Mouse (Mus musculus) cerebellum, adult 18-20 months (tissue): ENCODE measurements around the gene Fam216b.
A peak's percentile ranks its signal among the peaks of the same experiment; 100 is the strongest.

Experiments
- DNase-seq, 2 experiments: peaks; one replicate each; pipeline ENCODE4 v3.0.0; 2021

The Fam216b gene

DNA sequence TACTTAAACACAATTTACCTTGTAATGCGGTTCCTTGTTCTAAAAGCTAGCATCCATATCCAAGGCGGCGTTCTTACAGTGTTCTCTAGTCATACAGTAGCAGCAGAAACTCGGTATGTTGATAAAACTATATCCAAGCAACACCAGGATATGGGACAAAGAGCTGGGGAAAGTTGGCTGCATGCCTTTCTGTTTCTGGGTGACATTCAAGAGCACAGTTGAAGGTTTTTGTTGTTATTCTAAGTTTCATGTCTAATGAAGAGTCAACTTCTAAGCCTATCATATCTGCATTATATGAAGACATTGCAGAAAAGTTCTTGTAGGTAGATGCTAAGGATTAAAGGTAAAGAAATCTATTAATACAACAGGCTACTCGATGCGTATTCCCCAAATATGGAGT is at the start of gene Fam216b:
Gene Fam216b, minus strand, starts transcription at position 101 of the 400 bp plus-strand sequence.
- no peak for DNase-seq

- no peak for DNase-seq
These were observed 43.7 kb upstream of the Fam216b start for GRCm38 (mm10) chr14:78132368-78133052.

GRCm38 (mm10) chr14:78126670-78127069 is 37.9 kb upstream of the Fam216b start:
- DNase-seq, result no peak

- DNase-seq, result no peak
These were observed 31.5 kb upstream of the Fam216b start for GRCm38 (mm10) chr14:78120286-78120685.

- DNase-seq, result no peak
These were observed 30.8 kb upstream of the Fam216b start for GRCm38 (mm10) chr14:78119449-78120200.

DNA sequence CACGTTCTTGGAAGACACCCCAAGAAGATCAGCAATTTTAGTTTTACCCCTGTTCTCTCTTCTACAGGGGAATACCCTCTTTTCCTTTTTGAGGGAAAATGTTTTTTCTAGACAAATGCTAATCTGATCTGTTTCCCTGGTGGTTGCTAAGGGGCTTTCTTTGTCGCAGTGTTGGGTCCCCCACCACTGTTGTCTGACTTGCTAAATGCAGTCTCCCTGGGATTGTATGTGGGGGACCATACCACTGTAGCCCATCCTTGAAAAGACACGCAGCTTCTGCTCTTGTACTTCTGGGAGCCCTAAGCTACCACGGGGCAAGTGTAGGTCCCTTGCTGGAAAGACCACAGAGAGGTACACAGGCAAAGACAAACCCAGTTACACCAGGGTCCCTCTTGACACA is 28.9 kb upstream of the Fam216b start:
- no peak for DNase-seq

GRCm38 (mm10) chr14:78117268-78117667 is 28.5 kb upstream of the Fam216b start:
- no peak for DNase-seq

GRCm38 (mm10) chr14:78112466-78112865 is 23.7 kb upstream of the Fam216b start:
- DNase-seq, result no peak

- DNase-seq, result no peak
These were observed 22.1 kb upstream of the Fam216b start for GRCm38 (mm10) chr14:78110871-78111270.

GRCm38 (mm10) chr14:78109419-78109818 is 20.6 kb upstream of the Fam216b start:
- no peak for DNase-seq

DNA sequence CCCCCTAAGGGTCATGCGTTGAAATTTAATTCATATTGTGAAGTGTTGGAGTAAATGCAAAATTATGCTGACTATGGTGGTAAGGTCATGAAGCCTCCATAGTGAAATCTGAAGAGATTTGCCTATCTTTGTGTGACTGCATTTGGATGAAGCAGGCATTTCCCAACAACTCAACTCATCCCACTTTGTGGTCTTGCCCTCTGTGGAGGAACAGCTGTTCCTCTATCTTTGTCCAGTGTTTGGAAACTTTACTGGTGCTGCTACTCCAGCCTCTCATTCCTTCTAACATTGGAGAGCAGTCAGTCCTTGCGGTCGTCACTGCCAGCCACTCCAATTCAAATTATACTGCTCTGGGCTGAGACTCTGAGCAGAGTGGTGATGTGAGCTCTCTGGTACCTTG is 19.6 kb upstream of the Fam216b start:
- no peak for DNase-seq

DNA sequence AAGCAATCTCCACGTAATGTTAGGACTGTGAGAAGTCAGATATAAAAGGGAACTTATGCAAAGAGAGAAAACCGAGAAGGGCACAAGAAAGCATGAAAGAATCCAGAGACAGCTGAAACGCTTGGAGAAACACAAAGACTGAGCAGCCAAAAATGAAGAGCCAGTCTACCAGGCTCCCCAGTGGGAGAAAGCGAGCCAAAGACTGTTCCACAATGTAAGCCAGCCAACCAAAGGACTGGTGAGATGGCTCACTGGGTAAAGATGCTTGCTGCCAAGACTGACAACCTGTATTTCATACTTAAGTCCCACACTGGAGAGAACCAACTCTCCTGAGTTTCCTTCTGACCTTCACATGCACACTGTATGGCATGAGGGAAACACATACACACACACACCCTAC is 784 bp upstream of the Fam216b start:
- DNase-seq, result peak in 1 of 2 experiments; percentile 4

DNA sequence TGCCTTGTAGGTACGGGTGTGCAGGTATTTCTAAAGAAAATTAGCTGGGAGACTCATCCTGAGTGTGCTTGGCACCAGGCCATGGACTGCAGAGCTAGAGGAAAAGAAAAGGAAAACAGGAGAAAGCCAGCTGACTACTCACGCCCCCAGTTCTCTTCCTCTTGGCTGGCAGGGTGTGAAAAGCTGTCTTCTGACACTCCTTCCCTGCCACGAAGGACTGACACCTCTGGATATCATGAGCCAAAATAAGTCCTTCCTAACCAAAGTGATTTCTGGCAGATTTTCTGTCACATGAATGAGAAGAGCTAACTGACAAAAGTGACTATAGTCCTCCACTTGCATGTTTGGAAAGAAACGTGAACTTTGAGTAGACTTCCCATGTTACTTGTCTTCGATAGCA is 5.3 kb downstream of the Fam216b start:
- no peak for DNase-seq

DNA sequence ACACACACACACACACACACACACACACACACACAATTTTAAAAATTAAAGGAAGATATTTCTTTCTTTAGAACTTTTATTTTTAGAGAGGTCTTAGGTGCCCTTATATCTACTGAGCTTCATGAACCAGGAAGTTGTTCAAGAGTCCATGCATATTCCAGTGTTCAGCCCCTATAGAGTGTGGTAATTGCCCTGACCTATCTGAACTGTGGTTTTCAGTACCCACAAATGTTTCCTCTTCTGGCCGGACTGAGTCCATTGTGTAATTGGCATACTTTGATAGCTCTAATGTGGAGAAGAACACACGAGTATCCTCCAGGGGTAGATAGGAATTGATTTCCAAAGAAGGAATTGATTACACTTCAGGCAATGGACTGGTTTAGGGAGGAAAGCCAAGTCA is 11.3 kb downstream of the Fam216b start:
- DNase-seq, result no peak

DNA sequence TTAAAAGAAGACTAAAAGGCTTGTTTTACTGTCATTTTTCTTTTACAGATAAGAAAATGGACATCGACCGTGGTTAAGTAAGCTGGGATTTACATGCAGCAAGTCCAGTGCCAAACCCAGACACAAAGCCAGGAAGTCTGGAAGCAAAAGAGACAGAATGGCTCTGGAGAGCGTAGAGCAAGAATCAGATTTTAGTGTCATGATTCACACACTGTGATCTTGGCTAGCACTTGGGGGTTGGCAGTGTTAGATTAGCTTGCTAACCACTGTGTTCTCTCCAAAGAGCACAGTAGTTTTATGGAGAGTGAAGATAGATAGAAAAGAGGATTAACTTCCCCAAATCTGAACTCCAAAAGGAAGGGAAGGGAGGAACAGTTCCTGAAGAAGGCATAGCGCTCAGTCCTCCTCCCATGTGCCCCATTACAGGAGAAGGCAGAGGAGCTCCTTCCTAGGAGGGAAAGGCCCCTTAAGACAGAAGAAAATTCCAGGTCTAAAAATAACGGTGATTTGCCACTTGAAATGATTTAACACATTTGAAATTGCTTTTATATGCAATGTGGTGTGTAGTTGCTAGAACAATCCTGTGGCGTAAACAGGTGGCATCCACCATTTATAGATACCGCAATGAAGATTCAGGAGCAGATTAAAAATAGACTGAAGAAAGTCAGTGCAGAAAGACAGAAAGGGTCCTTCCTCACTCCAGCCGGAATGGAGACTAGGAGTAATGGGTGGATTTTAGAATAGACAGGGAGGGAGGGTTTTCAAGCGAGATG is 22.7 kb downstream of the Fam216b start:
- DNase-seq, result no peak

DNA sequence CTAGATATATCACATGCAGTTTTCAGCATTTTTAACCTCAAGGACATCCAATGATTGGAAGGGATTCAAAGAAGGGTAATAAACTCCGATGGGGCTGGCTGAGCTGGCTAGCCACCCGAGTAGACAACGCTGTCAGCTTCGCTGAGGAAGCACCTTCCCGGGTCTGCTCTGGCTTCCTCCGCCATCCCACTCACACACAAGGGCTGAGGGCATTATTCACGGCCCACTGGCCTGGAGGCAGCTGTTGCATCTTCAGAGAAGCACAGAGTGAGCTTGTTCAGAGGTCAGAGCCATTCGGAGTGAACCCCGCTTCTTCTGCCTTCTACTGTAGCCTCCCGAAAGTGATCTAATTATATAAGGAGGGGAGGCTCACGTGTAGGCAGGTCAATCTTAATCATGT is 26.3 kb downstream of the Fam216b start:
- no peak for DNase-seq

DNA sequence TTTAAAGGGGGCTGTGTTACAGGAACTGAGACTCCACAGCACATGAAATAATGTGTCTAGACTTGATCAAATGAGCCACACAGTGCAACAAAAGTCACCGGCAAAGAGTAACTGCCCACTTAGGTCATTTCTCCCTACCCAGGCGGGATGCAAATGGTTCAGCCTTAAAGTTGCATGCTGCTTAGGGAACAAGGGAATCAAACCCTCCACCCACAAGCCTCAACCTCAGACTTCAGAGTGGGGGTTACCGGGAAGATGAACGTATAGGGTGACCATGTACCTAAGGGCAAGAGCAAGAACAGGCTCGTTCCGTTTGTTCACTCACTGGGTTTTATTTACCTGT is 28.2 kb downstream of the Fam216b start:
- no peak for DNase-seq

GRCm38 (mm10) chr14:78059878-78060608 is 28.8 kb downstream of the Fam216b start:
- no peak for DNase-seq

DNA sequence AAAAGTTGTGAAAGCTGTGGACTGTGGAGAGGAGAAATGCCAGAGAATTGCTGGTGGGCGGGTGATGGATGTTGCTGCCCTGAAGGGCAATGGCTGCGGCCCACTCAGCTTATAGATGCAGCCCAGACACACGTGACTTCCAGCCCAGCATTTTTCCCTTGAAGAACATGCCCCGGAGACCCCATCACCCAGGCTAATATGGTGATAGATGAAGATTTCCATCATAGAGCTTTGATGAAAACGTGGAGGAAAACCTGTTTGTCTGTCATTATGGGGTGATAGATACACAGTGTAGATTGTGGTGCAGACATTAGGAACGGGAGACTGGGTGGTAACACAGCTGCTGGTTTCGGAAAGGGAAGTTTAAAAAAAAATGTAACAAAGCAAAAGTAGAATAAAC is 31.4 kb downstream of the Fam216b start:
- DNase-seq, result no peak

DNA sequence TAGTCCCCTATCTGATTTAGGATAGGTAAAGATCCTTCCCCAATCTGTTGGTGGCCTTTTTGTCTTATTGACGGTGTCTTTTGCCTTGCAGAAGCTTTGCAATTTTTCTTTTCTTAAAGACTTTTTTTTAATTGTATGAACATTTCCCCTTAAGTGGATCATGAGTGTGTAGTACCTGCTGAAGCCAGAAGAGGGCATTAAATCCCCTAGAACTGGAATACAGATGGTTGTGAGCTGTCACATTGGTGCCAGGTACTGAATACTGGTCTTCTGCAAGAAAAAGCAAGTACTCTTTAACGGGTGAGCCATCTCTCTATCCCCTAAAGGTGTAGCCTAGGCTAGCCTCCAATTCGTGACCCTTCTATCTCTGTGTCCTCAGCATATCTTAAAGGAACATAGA is 32.4 kb downstream of the Fam216b start:
- no peak for DNase-seq

GRCm38 (mm10) chr14:78048674-78049073 is 40.1 kb downstream of the Fam216b start:
- no peak for DNase-seq

DNA sequence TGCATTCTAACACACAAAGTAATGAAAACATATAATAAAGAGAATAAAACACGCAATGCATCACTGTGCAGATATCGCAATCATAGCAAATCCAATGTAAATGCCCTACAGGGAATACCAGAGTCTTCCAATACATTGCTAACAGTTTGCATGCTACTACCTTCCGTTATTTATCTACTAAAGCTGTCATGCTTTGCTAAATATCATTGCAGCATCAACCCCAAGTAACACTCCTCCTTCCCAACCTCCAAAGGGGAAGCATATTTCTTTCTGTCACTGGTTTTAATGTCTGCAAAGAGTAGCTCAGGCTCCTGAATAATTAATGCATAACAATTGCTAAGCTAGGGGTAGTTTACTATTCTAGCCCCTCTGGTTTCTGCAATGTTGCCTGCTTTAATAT is 40.5 kb downstream of the Fam216b start:
- no peak for DNase-seq

- no peak for DNase-seq
These were observed 45.7 kb downstream of the Fam216b start for GRCm38 (mm10) chr14:78043079-78043478.
